Comparison of ENCODE assay signal across 11 mouse cellular contexts in genomic region chr4:120665144-120665700, GRCm38 (mm10). TPM values are rescaled to one million over a fixed set of nuclear protein-coding genes. Genes with fewer than 3 reads are reported as not detected.
A peak's percentile ranks its signal among the peaks of the same experiment; 100 is the strongest.
DNase-seq lines count a peak whose midpoint lies in the region; ATAC-seq and TF ChIP-seq lines count a peak whose summit lies in the region.
"Had no signal": no experiment of that assay in that cellular context is flagged by ENCODE, and none has a peak within 500 bp of the region (broad histone marks: within the 10 kb centered on the region; RNA-seq: fewer than 3 reads in every experiment).

No protein-coding gene starts in this region.

- no peaks in the 10 kb centered on the region for H3K9me3 ChIP-seq in hindbrain, embryonic 10.5 days
- no peaks in the 10 kb centered on the region for H3K9me3 ChIP-seq in hindbrain, embryonic 16.5 days (ENCODE audit: control insufficient read depth, low read length)
- no peaks in the 10 kb centered on the region for H3K9me3 ChIP-seq in MEL (replicated peaks; ENCODE audit: insufficient read depth, low read length)
- H3K9me3 ChIP-seq: embryonic facial prominence, embryonic 12.5 days had no signal

- H3K36me3 ChIP-seq in hindbrain, embryonic 10.5 days = no peaks in the 10 kb centered on the region
- no peaks in the 10 kb centered on the region for H3K36me3 ChIP-seq in hindbrain, embryonic 16.5 days (ENCODE audit: control insufficient read depth, insufficient read depth, low read length)
- H3K36me3 ChIP-seq in MEL (ENCODE audit: control insufficient read depth in 1 of 2, insufficient read depth in 2 of 2, low read length in 2 of 2) = peaks cover 0 to 12% of the 10 kb centered on the region in 2 experiments; a peak in 2 of 4 replicates
- H3K36me3 ChIP-seq in kidney, adult 2 months (ENCODE audit: control insufficient read depth, insufficient read depth, low read length) = no peaks in the 10 kb centered on the region
- H3K36me3 ChIP-seq: embryonic facial prominence, embryonic 12.5 days had no signal

- H3K4me3 ChIP-seq in hindbrain, embryonic 10.5 days = no peak overlapping the region
- no peak overlapping the region for H3K4me3 ChIP-seq in hindbrain, embryonic 16.5 days (ENCODE audit: low read length)
- H3K4me3 ChIP-seq in MEL (ENCODE audit: control insufficient read depth in 1 of 2, insufficient read depth in 1 of 2, low read depth in 2 of 2, low read length in 2 of 2) = peak overlapping the region in 1 of 2 experiments; percentile 66; a peak in 2 of 4 replicates
- H3K4me3 ChIP-seq in kidney, adult 2 months (ENCODE audit: insufficient read depth, low read depth, low read length) = no peak overlapping the region
- H3K4me3 ChIP-seq: embryonic facial prominence, embryonic 12.5 days had no signal

- no peak overlapping the region for H3K4me2 ChIP-seq in hindbrain, embryonic 16.5 days (ENCODE audit: low read length)

- peak; percentile 27 for DNase-seq in hindbrain, embryonic 10.5 days (ENCODE audit: low spot score)
- peak; percentile 87 for DNase-seq in MEL (ENCODE audit: low read depth, low spot score)
- peak; percentile 43 for DNase-seq in embryo, embryonic 10.5 days (ENCODE audit: low spot score)
- DNase-seq in spleen, postnatal 14 days (ENCODE audit: low spot score in 2 of 2) = no peak
- DNase-seq in kidney, adult 2 months = no peak
- DNase-seq: lung, postnatal 4 days had no signal

- 35% methylated on average over 4 of the region's 4 CpGs for WGBS in hindbrain, embryonic 10.5 days
- 35% methylated on average over 4 of the region's 4 CpGs for WGBS in hindbrain, embryonic 16.5 days
- 78% methylated on average over 4 of the region's 4 CpGs for WGBS in kidney, adult 2 months

- ATAC-seq in hindbrain, embryonic 16.5 days = no peak
- 0 out of 2 replicates have a peak, but pooled peaks have one; percentile 2 for ATAC-seq in megakaryocyte progenitor cell, adult 5-6 weeks (replicated peaks; ENCODE audit: poor library complexity)
- ATAC-seq: forebrain, embryonic 14.5 days; intestine, postnatal 0 days had no signal

- H3K27ac ChIP-seq in hindbrain, embryonic 10.5 days = no peak overlapping the region
- no peak overlapping the region for H3K27ac ChIP-seq in hindbrain, embryonic 16.5 days (ENCODE audit: low read depth, low read length)
- peak overlapping the region; percentile 92 for H3K27ac ChIP-seq in MEL (ENCODE audit: control insufficient read depth, low read depth, low read length)
- no peak overlapping the region for H3K27ac ChIP-seq in kidney, adult 2 months (ENCODE audit: insufficient read depth, low read depth, low read length)
- H3K27ac ChIP-seq: embryonic facial prominence, embryonic 12.5 days had no signal

- peaks cover 27% of the 10 kb centered on the region for H3K4me1 ChIP-seq in hindbrain, embryonic 10.5 days (replicated peaks)
- peaks cover 8% of the 10 kb centered on the region for H3K4me1 ChIP-seq in hindbrain, embryonic 16.5 days (ENCODE audit: control insufficient read depth, insufficient read depth, low read depth, low read length)
- H3K4me1 ChIP-seq in MEL (ENCODE audit: control insufficient read depth in 1 of 2, insufficient read depth in 2 of 2, low read length in 2 of 2) = peaks cover 16 to 28% of the 10 kb centered on the region in 2 experiments
- no peaks in the 10 kb centered on the region for H3K4me1 ChIP-seq in kidney, adult 2 months (ENCODE audit: control insufficient read depth, insufficient read depth, low read length)

- no peak for TF ChIP-seq CTCF in MEL (IDR thresholded peaks at IDR 0.05 in 2 of 3, conservative IDR thresholded peaks at IDR 0.05 in 1 of 3; ENCODE audit: control insufficient read depth in 1 of 3, insufficient read depth in 1 of 3, low read depth in 2 of 3, low read length in 3 of 3, poor library complexity in 1 of 3, severe bottlenecking in 1 of 3)
- no peak for TF ChIP-seq CTCF in kidney, adult 2 months (conservative IDR thresholded peaks at IDR 0.05; ENCODE audit: insufficient read depth, insufficient read length, low read depth, low read length)

- TF ChIP-seq POLR2A in MEL (IDR thresholded peaks at IDR 0.05; ENCODE audit: control insufficient read depth in 1 of 2, insufficient read depth in 1 of 2, low read depth in 1 of 2, low read length in 2 of 2, poor library complexity in 1 of 2) = no peak
- no peak for TF ChIP-seq POLR2A in kidney, adult 2 months (IDR thresholded peaks at IDR 0.05; ENCODE audit: low read depth, low read length)

- TF ChIP-seq RAD21 in MEL (IDR thresholded peaks at IDR 0.05; ENCODE audit: low read depth, low read length) = no peak

- peak in 1 of 2 experiments; percentile 85; a peak in 3 of 4 replicates for TF ChIP-seq EP300 in MEL (IDR thresholded peaks at IDR 0.05; ENCODE audit: low read depth in 1 of 2, low read length in 2 of 2)

- H3K27me3 ChIP-seq in hindbrain, embryonic 10.5 days (ENCODE audit: insufficient read depth, poor library complexity, severe bottlenecking) = peaks cover 48% of the 10 kb centered on the region
- peaks cover 17% of the 10 kb centered on the region for H3K27me3 ChIP-seq in hindbrain, embryonic 16.5 days (replicated peaks; ENCODE audit: control insufficient read depth, insufficient read depth, low read length)
- H3K27me3 ChIP-seq in MEL (ENCODE audit: control insufficient read depth in 1 of 2, insufficient read depth in 2 of 2, low read length in 2 of 2) = no peaks in the 10 kb centered on the region
- H3K27me3 ChIP-seq in kidney, adult 2 months (replicated peaks; ENCODE audit: control insufficient read depth, insufficient read depth, low read length) = no peaks in the 10 kb centered on the region

- H3K9ac ChIP-seq in hindbrain, embryonic 16.5 days (ENCODE audit: low read depth, low read length) = no peak overlapping the region
- H3K9ac ChIP-seq in MEL (ENCODE audit: control insufficient read depth, low read depth, low read length, poor library complexity, severe bottlenecking) = peak overlapping the region; percentile 19; the same call in 1 of the 2 replicates
- H3K9ac ChIP-seq: embryonic facial prominence, embryonic 12.5 days had no signal

- H3K79me2 ChIP-seq in MEL (ENCODE audit: control insufficient read depth, insufficient read depth, low read length, poor library complexity) = peaks cover 15% of the 10 kb centered on the region

TF ChIP-seq in MEL, 35 proteins besides CTCF, POLR2A, EP300 and RAD21 (continues in another document):
- TF ChIP-seq MXI1 (IDR thresholded peaks at IDR 0.05; ENCODE audit: low read depth, low read length) (no peak; the same call in 1 of the 2 replicates), E2F4 (IDR thresholded peaks at IDR 0.05; ENCODE audit: borderline replicate concordance, low read depth, low read length) (no peak), MAFK (IDR thresholded peaks at IDR 0.05; ENCODE audit: borderline replicate concordance, low read depth, low read length) (no peak), ETS1 (IDR thresholded peaks at IDR 0.05; ENCODE audit: low read depth, low read length) (peak; percentile 77), TBP (IDR thresholded peaks at IDR 0.05; ENCODE audit: low read depth, low read length) (no peak), SIN3A (IDR thresholded peaks at IDR 0.05; ENCODE audit: low read length) (no peak), GATA1 (IDR thresholded peaks at IDR 0.05; ENCODE audit: low read depth, low read length) (peak; percentile 45; the same call in 1 of the 2 replicates), NRF1 (IDR thresholded peaks at IDR 0.05; ENCODE audit: insufficient read depth, low read depth, low read length, poor library complexity, severe bottlenecking) (no peak), ZKSCAN1 (IDR thresholded peaks at IDR 0.05; ENCODE audit: low read depth, low read length) (no peak), ZC3H11A (IDR thresholded peaks at IDR 0.05; ENCODE audit: low read depth, low read length) (no peak), BHLHE40 (IDR thresholded peaks at IDR 0.05; ENCODE audit: borderline replicate concordance, low read depth, low read length) (peak; percentile 53; the same call in 1 of the 2 replicates), MYB (IDR thresholded peaks at IDR 0.05; ENCODE audit: low read depth, low read length) (no peak), ZMIZ1 (IDR thresholded peaks at IDR 0.05; ENCODE audit: low read depth, low read length) (no peak), TCF12 (IDR thresholded peaks at IDR 0.05; ENCODE audit: low read depth, low read length) (peak; percentile 81), SMC3 (IDR thresholded peaks at IDR 0.05; ENCODE audit: low read depth, low read length) (no peak; the same call in 1 of the 2 replicates), UBTF (IDR thresholded peaks at IDR 0.05; ENCODE audit: borderline replicate concordance, insufficient read depth, low read depth, low read length) (no peak), POLR2AphosphoS2 (IDR thresholded peaks at IDR 0.05; ENCODE audit: low read length) (no peak), TAL1 (IDR thresholded peaks at IDR 0.05; ENCODE audit: low read length) (peak; percentile 65), MYC (IDR thresholded peaks at IDR 0.05; ENCODE audit: low read depth, low read length) (no peak), POLR2AphosphoS5 (IDR thresholded peaks at IDR 0.05; ENCODE audit: borderline replicate concordance, low read depth, low read length) (no peak), MAX (IDR thresholded peaks at IDR 0.05; ENCODE audit: low read length) (no peak), KAT2A (conservative IDR thresholded peaks at IDR 0.05; ENCODE audit: low read depth, low read length) (no peak), ZNF384 (IDR thresholded peaks at IDR 0.05; ENCODE audit: low read depth, low read length) (no peak), NELFE (IDR thresholded peaks at IDR 0.05; ENCODE audit: low read depth, low read length) (no peak), MAZ (IDR thresholded peaks at IDR 0.05; ENCODE audit: low read depth, low read length) (no peak), USF2 (IDR thresholded peaks at IDR 0.05; ENCODE audit: borderline replicate concordance in 1 of 2, insufficient read depth in 1 of 2, low read depth in 1 of 2, low read length in 2 of 2) (no peak), GABPA (IDR thresholded peaks at IDR 0.05; ENCODE audit: low read depth, low read length) (no peak), RCOR1 (IDR thresholded peaks at IDR 0.05; ENCODE audit: low read depth, low read length) (peak; percentile 37; the same call in 1 of the 2 replicates), JUND (IDR thresholded peaks at IDR 0.05; ENCODE audit: low read depth, low read length) (no peak)

RNA-seq across cellular contexts. Expression of gene Cited4, which starts 1.1 kb away (rescaled TPM):
- polyA plus RNA-seq in hindbrain, embryonic 10.5 days (2016; fragmentation: Nextera tagmentation; extraction: Ambion mirVana) = 16.5 and 17.3 TPM in 2 replicates
- polyA plus RNA-seq in hindbrain, embryonic 16.5 days (2015; fragmentation: Nextera tagmentation; extraction: Ambion mirVana) = 1.2 and 2.4 TPM in 2 replicates
- 18.2 and 23.3 TPM in 2 replicates for total RNA-seq in MEL (2012; rRNA removed)
- 10 to 100 TPM in 1 of 2 experiments, not detected in 1; 58.1 TPM for polyA plus RNA-seq in MEL (2012; ENCODE audit: insufficient read depth in 1 of 2, insufficient read length in 2 of 2, low read depth in 1 of 2, low replicate concordance in 2 of 2, missing spikeins in 1 of 2)
- total RNA-seq in megakaryocyte progenitor cell, adult 5-6 weeks (2015) = 3.2 and 4.6 TPM in 2 replicates
- 5.6 and 7.5 TPM in 2 replicates for total RNA-seq in megakaryocyte progenitor cell, adult 5-6 weeks (2017)
- 4.2 and 5.9 TPM in 2 replicates for polyA plus RNA-seq in kidney, adult 2 months (2012; rRNA removed)

Comparison
In these comparisons a context has a peak if more than half of its experiments do, and no peak if none do; other contexts are left out.
1. DNase-seq: peak in hindbrain, embryonic 10.5 days (single experiment), MEL (single experiment) and embryo, embryonic 10.5 days (single experiment); none in spleen, postnatal 14 days (0 of 2) and kidney, adult 2 months (single experiment).